Mouse (Mus musculus) embryonic facial prominence, embryonic 11.5 days (tissue): ENCODE data around the gene Zfp825. TPM values are rescaled to one million over a fixed set of nuclear protein-coding genes. Genes with fewer than 3 reads are reported as not detected.
"Not testable (repeated sequence)": the region's sequence is repeated elsewhere in the genome, so short reads cannot be mapped to it uniquely, and the experiment has no call there.

ENCODE experiments used
- ATAC-seq: fragments of 200-750 bp; cut with Nextera tagmentation; replicated peaks from 2 replicates; pipeline ENCODE4 v1.8.0; 2017; ENCODE audit warnings: low read depth; ENCODE audit not compliant: insufficient number of reproducible peaks, low FRiP score, low TSS enrichment
- DNase-seq: peaks from one replicate; pipeline ENCODE4 v3.0.0-alpha.2; 2015; ENCODE audit warnings: low spot score
- H3K27ac ChIP-seq: fragments of 300-500 bp; sonication (generic); replicated peaks from 2 replicates; pipeline ENCODE4 v1.5.1; 2014; ENCODE audit warnings: mild to moderate bottlenecking, low read depth, low read length, control low read depth
- H3K27me3 ChIP-seq: fragments of 300-500 bp; sonication (generic); 2 replicates; pipeline ENCODE4 v1.6.1; 2014; ENCODE audit warnings: mild to moderate bottlenecking, low read length, moderate library complexity, mixed read lengths; ENCODE audit not compliant: control insufficient read depth, insufficient read depth
- H3K36me3 ChIP-seq: fragments of 300-500 bp; sonication (generic); replicated peaks from 2 replicates; pipeline ENCODE4 v1.6.1; 2014; ENCODE audit warnings: low read depth, mild to moderate bottlenecking, low read length, moderate library complexity, mixed read lengths; ENCODE audit not compliant: control insufficient read depth, insufficient read depth
- H3K4me1 ChIP-seq: fragments of 300-500 bp; sonication (generic); 2 replicates; pipeline ENCODE4 v1.6.1; 2014; ENCODE audit warnings: low read length, mixed read lengths; ENCODE audit not compliant: control insufficient read depth, insufficient read depth
- H3K4me2 ChIP-seq: fragments of 300-500 bp; sonication (generic); 2 replicates; pipeline ENCODE4 v1.6.1; 2014; ENCODE audit warnings: low read depth, mild to moderate bottlenecking, control low read depth, low read length, moderate library complexity
- H3K4me3 ChIP-seq: fragments of 300-500 bp; sonication (generic); 2 replicates; pipeline ENCODE4 v1.5.1; 2014; ENCODE audit warnings: low read depth, low read length, control low read depth
- H3K9ac ChIP-seq: fragments of 300-500 bp; sonication (generic); replicated peaks from 2 replicates; pipeline ENCODE4 v1.6.1; 2014; ENCODE audit warnings: mild to moderate bottlenecking, control low read depth, low read length
- H3K9me3 ChIP-seq: fragments of 300-500 bp; sonication (generic); replicated peaks from 2 replicates; pipeline ENCODE4 v1.6.1; 2016; ENCODE audit warnings: mild to moderate bottlenecking, low read length, inconsistent platforms, mixed read lengths; ENCODE audit not compliant: control insufficient read depth
- WGBS: fragments of 180-500 bp; shearing (Covaris S2); extraction: QIAGEN DNeasy Blood & Tissue Kit; methylation state at CpG from one replicate; pipeline ENCODE4 v1.1.7; 2014; 5-methylcytosine and 5-hydroxymethylcytosine counted together
- polyA plus RNA-seq: library from polyadenylated mRNA; unstranded; fragments of >200 nt; fragmentation: Nextera tagmentation; extraction: Ambion mirVana; gene quantifications from 2 replicates; pipeline ENCODE4 v1.2.1, GENCODE M21; 2014

Gene Zfp825
- polyA plus RNA-seq, 1 experiment from 2014 or later = 25.6 TPM

DNA sequence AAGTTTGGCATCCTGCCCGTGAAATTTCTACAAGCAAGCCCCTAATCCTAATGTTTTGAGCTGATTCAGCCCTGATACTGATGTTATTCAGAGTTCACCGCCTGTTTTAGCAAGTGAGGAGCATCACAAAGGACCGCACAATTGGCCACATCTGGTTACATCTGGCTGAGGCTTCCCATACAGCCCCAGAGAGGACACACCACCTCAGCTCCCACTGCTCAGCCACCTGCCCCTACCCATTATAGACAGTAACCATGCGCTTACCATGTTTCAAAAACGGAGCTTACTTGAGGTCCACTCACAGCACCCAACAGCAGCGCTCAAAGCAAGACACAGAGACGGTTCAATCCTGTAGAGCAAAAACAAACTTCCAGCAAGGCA, 31.5 kb downstream of the Zfp825 start:
- not testable (repeated sequence) for ATAC-seq, H3K27ac ChIP-seq, H3K36me3 ChIP-seq, H3K4me1 ChIP-seq, H3K27me3 ChIP-seq, H3K9me3 ChIP-seq, DNase-seq
- WGBS = 3% methylated on average over 7 of the region's 7 CpGs
- Histone ChIP-seq H3K9ac (peak overlapping the region; percentile 76), H3K4me2 (peak overlapping the region; percentile 14), H3K4me3 (peak overlapping the region; percentile 52)

DNA sequence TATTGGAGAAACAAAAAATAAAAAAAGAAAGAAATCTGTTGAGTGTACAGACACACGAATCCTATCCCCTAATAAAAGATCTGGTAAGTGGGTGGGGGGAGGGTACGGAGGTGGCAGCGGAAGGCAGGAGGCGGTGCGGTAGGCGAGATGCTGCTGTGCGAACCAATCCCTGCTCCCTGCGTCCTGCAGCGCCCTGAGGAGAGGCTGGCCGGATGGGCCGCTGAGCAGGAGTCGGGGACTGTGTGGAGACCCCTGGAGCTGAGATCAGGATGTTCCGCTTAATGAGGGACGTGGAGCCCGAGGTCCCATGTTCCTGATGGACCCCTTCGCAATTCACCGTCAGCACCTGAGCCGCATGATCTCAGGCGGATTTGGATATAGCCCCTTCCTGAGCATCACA, 53.9 kb downstream of the Zfp825 start:
- no peak for DNase-seq
- Histone ChIP-seq H3K36me3 (no peaks in the 10 kb centered on the region; the same call in 1 of the 2 replicates), H3K9ac (no peak overlapping the region), H3K27ac (no peak overlapping the region), H3K4me3 (no peak overlapping the region), H3K9me3 (peaks cover 2% of the 10 kb centered on the region; the same call in 1 of the 2 replicates), H3K4me2 (no peak overlapping the region), H3K4me1 (no peaks in the 10 kb centered on the region), H3K27me3 (no peaks in the 10 kb centered on the region; the same call in 1 of the 2 replicates)
- WGBS = 31% methylated on average over 19 of the region's 19 CpGs
- no peak for ATAC-seq

Other genes with a start within 250 kb of the Zfp825 start
- 0.95 and 1.5 TPM in 2 replicates for gene Ahrr, start 201.7 kb downstream of the Zfp825 start, polyA plus RNA-seq
- gene Pdcd6, start 176.4 kb downstream of the Zfp825 start, polyA plus RNA-seq = 139 and 142 TPM in 2 replicates
- 228 and 235 TPM in 2 replicates for gene Sdha, start 143.7 kb downstream of the Zfp825 start, polyA plus RNA-seq
- 69.0 and 73.7 TPM in 2 replicates for gene Ccdc127, start 143.7 kb downstream of the Zfp825 start, polyA plus RNA-seq
- gene Lrrc14b, start 130.0 kb downstream of the Zfp825 start, polyA plus RNA-seq = not detected in 2 replicates
- 8.4 and 8.8 TPM in 2 replicates for gene Zfp72, start 103.2 kb downstream of the Zfp825 start, polyA plus RNA-seq
- 68.4 and 74.2 TPM in 2 replicates for gene Ftl1-ps1, start 94.3 kb downstream of the Zfp825 start, polyA plus RNA-seq
- gene Erap1, start 145.6 kb upstream of the Zfp825 start, polyA plus RNA-seq = 4.6 and 6.6 TPM in 2 replicates